Mouse (Mus musculus) stomach, embryonic 14.5 days (tissue): ENCODE results near the gene 4930518I15Rik. TPM values are rescaled to one million over a fixed set of nuclear protein-coding genes. Genes with fewer than 3 reads are reported as not detected.
A peak's percentile ranks its signal among the peaks of the same experiment; 100 is the strongest.
"Not testable (repeated sequence)": the region's sequence is repeated elsewhere in the genome, so short reads cannot be mapped to it uniquely, and the experiment has no call there.

Source experiments
- ATAC-seq: fragments of 200-750 bp; cut with Nextera tagmentation; 2 replicates; pipeline ENCODE4 v1.8.0; 2017; ENCODE audit warnings: low read depth, moderate TSS enrichment; ENCODE audit not compliant: insufficient number of reproducible peaks, insufficient read depth, low FRiP score
- H3K27ac ChIP-seq: fragments of 300-500 bp; sonication (generic); 2 replicates; pipeline ENCODE4 v1.5.1; 2014; ENCODE audit warnings: mild to moderate bottlenecking, low read length, moderate library complexity, mixed read lengths
- H3K27me3 ChIP-seq: fragments of 300-500 bp; sonication (generic); 2 replicates; pipeline ENCODE4 v1.6.1; 2014; ENCODE audit warnings: low read length, control low read depth, mixed read lengths; ENCODE audit not compliant: control insufficient read depth, insufficient read depth
- H3K36me3 ChIP-seq: fragments of 300-500 bp; sonication (generic); 2 replicates; pipeline ENCODE4 v1.6.1; 2014; ENCODE audit warnings: mild to moderate bottlenecking, control low read depth, low read length, moderate library complexity, mixed read lengths; ENCODE audit not compliant: control insufficient read depth, insufficient read depth
- H3K4me1 ChIP-seq: fragments of 300-500 bp; sonication (generic); 2 replicates; pipeline ENCODE4 v1.6.1; 2014; ENCODE audit warnings: low read length, control low read depth, mixed read lengths; ENCODE audit not compliant: control insufficient read depth, insufficient read depth
- H3K4me2 ChIP-seq: fragments of 300-500 bp; sonication (generic); replicated peaks from 2 replicates; pipeline ENCODE4 v1.6.1; 2014; ENCODE audit warnings: low read depth, low read length, control low read depth
- H3K4me3 ChIP-seq: fragments of 300-500 bp; sonication (generic); 2 replicates; pipeline ENCODE4 v1.5.1; 2014; ENCODE audit warnings: low read depth, low read length, control low read depth
- H3K9ac ChIP-seq: fragments of 300-500 bp; sonication (generic); replicated peaks from 2 replicates; pipeline ENCODE4 v1.6.1; 2014; ENCODE audit warnings: low read depth, mild to moderate bottlenecking, control low read depth, low read length, moderate library complexity, mixed read lengths
- H3K9me3 ChIP-seq: fragments of 300-500 bp; sonication (generic); 2 replicates; pipeline ENCODE4 v1.6.1; 2016; ENCODE audit warnings: low read depth, low read length, control low read depth; ENCODE audit not compliant: control insufficient read depth
- WGBS: fragments of 180-500 bp; shearing (Covaris S2); extraction: QIAGEN DNeasy Blood & Tissue Kit; methylation state at CpG from one replicate; pipeline ENCODE4 v1.1.7; 2014; 5-methylcytosine and 5-hydroxymethylcytosine counted together
- polyA plus RNA-seq: library from polyadenylated mRNA; unstranded; fragments of >200 nt; fragmentation: Nextera tagmentation; extraction: Ambion mirVana; gene quantifications from 2 replicates; pipeline ENCODE4 v1.2.1, GENCODE M21; 2014

Gene 4930518I15Rik
- polyA plus RNA-seq, 1 experiment from 2014 or later = 9.1 TPM

DNA sequence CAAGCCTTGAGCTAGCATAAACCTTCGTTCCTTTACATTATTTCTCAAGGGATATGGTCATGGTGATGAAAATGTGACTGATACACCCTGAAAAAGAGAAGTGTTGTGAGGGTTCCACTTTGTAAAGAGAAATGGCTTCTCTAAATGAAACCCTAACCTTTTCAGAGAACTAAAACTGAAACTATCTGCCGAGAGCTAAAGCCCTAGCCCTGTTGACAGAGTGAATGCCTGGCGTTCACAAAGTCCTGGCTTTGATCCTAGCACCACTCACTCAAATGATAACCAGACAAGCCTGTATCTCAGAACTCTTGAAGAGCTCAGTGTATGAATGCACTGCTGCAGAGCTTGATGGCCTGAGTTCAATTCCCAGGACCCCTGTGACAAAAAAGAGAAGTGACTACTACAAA, 358 bp downstream of the 4930518I15Rik start:
- no peak overlapping the region for H3K4me3 ChIP-seq
- H3K4me2 ChIP-seq = no peak overlapping the region
- H3K27me3 ChIP-seq = no peaks in the 10 kb centered on the region
- H3K9me3 ChIP-seq = no peaks in the 10 kb centered on the region
- no peak overlapping the region; the same call in 1 of the 2 replicates for H3K27ac ChIP-seq
- 58% methylated on average over 3 of the region's 3 CpGs for WGBS
- H3K9ac ChIP-seq = no peak overlapping the region
- ATAC-seq = no peak
- peaks cover 9% of the 10 kb centered on the region for H3K36me3 ChIP-seq
- H3K4me1 ChIP-seq = peaks cover 8% of the 10 kb centered on the region; the same call in 1 of the 2 replicates

DNA sequence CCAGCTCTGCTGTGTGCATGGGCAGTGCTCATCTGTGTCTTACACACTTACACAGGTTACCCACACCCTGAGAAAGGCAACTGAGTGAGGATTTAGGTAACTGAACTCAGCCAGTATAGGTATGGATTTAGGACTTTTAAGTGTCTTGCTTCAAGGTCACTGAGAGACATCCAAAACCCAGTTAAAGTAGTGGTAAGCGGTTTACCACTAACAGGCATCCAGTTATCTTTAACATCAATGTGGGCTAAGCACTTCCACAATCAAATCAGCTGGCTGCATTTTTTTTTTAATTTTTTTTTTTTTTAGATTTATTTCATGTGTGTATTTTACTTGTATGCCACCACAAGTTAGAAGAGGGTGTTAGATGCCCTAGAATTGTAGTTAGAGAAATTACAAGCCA, 1.4 kb downstream of the 4930518I15Rik start:
- H3K27me3 ChIP-seq = no peaks in the 10 kb centered on the region
- no peak overlapping the region for H3K4me3 ChIP-seq
- no peak overlapping the region for H3K27ac ChIP-seq
- H3K36me3 ChIP-seq = peaks cover 18% of the 10 kb centered on the region
- H3K4me2 ChIP-seq = no peak overlapping the region
- H3K9ac ChIP-seq = no peak overlapping the region
- ATAC-seq = no peak
- no peaks in the 10 kb centered on the region for H3K9me3 ChIP-seq
- WGBS = 94% methylated on average over 1 of the region's 1 CpGs
- H3K4me1 ChIP-seq = peaks cover 4% of the 10 kb centered on the region; the same call in 1 of the 2 replicates

DNA sequence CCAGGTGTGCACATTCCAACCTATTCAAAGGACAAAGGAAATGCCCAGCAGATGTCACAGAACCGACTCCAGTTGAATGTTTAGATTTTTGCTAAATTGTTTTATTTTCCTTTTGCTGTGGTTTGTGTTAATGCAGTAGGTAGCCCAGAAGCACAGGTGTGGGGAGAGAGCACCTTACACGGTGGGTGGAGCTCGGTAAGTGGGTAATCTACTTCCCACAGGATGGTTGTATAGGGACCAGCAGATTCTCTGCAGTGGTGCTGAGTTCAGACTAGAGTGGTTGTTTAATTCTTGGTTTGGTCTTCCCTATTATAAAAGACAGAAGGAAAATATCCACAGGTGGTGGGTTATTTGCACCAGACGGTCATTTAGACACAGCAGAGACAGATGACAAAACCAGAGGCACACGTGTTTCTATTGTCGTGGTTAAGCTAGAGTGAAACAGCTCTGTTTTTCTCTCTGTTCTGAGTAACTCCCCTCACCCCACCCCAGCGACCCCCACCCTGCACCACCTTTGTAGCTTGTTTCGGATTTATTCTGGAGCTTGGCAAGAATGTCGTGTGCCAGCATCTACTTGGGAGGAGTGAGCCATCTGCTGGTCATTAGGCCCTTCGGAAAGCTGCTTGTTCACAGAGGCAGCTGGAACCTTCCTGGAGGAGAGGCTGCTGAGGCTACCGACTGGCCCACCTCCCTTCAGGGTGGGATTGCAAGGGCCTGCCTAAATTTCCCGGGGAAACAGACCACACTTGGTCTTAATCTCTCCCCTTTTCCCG, 3.6 kb downstream of the 4930518I15Rik start:
- H3K27ac ChIP-seq = not testable (repeated sequence)
- 44% methylated on average over 13 of the region's 13 CpGs for WGBS
- peaks cover 36% of the 10 kb centered on the region for H3K36me3 ChIP-seq

DNA sequence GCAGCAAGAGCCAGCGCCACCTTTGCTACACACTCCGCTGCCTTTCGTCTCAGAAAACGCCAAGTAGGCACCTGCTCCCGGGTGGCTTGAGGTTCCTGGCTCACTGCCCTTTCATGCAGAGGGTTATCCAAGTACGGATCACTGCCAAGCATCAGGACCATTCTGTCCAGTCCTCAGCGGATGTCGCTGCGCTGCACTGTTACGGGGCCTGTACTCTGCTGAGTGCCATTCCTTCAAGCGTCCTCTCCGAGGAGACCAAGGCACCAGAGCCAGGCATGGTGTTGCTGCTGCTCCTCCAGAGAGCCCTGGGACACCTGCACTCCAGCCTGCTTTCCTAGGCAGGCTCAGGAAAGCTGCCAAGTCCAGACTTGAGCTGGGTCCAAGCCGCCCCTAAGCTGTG, 4.2 kb downstream of the 4930518I15Rik start:
- not testable (repeated sequence) for H3K9me3 ChIP-seq, H3K27me3 ChIP-seq, H3K27ac ChIP-seq, H3K4me3 ChIP-seq, H3K4me1 ChIP-seq, H3K9ac ChIP-seq, ATAC-seq, H3K4me2 ChIP-seq
- 81% methylated on average over 8 of the region's 13 CpGs for WGBS
- peaks cover 41% of the 10 kb centered on the region for H3K36me3 ChIP-seq

More for the DNA sequence above, 3.6 kb downstream of the 4930518I15Rik start:
- not testable (repeated sequence) for ATAC-seq, H3K4me1 ChIP-seq, H3K9ac ChIP-seq, H3K9me3 ChIP-seq, H3K4me2 ChIP-seq, H3K27me3 ChIP-seq, H3K4me3 ChIP-seq

DNA sequence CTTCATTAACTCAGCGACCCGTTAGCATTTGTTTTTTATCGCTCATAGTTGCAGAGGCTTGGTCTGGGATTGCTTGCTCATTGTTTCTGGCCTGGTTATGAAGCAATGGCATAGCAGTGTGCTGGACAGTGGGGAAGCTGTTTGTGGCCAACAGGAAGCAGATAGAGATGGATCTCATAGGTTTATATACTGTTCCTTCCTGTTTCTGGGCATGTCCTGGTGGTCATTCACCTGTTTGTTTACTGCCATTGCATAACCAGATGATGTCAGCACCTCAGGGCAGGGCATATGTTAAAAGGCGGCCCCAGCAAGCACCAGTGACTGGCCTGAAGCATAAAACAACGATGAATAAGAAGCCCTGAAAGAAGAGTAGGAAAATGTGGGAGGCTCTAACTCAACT, 7.2 kb downstream of the 4930518I15Rik start:
- Histone ChIP-seq H3K4me1 (peaks cover 7% of the 10 kb centered on the region; the same call in 1 of the 2 replicates), H3K36me3 (peaks cover 62% of the 10 kb centered on the region), H3K4me2 (no peak overlapping the region), H3K9me3 (no peaks in the 10 kb centered on the region), H3K27me3 (no peaks in the 10 kb centered on the region), H3K27ac (no peak overlapping the region), H3K4me3 (no peak overlapping the region), H3K9ac (no peak overlapping the region)
- 86% methylated on average over 5 of the region's 5 CpGs for WGBS
- no peak for ATAC-seq

DNA sequence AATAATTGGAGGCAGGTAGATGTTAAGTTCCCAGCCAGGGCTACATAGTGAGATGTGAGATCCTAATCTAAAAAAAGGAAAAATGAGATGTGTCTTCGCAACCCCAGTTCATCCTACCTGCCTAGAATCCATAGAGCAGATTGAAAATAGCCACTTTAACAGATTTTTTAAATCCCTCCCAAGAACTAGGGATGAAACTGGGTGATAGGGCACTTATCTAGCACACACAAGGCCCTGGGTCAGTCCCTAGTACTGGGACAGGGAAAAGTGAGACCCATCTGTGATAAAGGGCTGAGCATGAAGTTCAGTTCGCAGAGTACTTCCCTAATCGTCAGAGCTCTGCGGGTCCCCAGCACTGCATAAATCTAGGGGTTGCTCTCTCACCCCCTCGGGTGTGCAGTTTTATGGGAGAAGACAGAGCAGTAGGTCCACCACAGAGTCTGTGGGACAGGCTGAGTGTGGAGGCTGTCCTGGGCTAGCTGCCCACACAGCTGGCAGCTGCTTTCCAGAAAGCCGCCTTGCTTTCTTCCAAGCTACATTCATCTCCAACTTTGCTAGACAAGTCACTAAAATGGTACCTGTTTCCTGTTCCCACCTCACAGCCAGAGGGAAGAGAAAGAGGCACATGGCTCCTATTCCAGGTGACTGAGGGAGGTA, 9.1 kb downstream of the 4930518I15Rik start:
- H3K4me1 ChIP-seq = peaks cover 26% of the 10 kb centered on the region
- no peak overlapping the region for H3K9ac ChIP-seq
- no peak for ATAC-seq
- H3K27ac ChIP-seq = no peak overlapping the region
- no peak overlapping the region for H3K4me2 ChIP-seq
- no peaks in the 10 kb centered on the region for H3K9me3 ChIP-seq
- no peaks in the 10 kb centered on the region for H3K27me3 ChIP-seq
- WGBS = 85% methylated on average over 6 of the region's 6 CpGs
- H3K36me3 ChIP-seq = peaks cover 73% of the 10 kb centered on the region
- H3K4me3 ChIP-seq = no peak overlapping the region

DNA sequence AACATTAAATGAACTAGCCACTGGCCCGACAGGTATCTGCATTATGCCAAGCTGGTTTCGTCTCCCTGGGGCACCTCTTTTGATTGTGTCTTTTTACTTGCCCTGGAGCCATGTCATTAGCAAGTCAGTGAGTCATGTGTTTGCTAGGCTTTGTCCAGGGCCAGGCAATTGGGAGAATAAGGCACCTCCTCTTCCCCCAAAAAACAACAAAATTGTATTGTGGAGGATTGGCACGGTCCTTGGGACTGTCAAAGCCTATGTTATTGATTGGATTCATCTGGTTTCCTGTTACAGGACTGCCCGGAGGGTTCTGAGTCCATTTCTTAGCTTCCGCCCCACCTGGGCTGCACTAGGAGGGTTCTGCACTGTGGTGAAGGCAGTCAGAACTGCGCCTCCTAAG, 10.1 kb downstream of the 4930518I15Rik start:
- no peak for ATAC-seq
- peaks cover 73% of the 10 kb centered on the region for H3K36me3 ChIP-seq

DNA sequence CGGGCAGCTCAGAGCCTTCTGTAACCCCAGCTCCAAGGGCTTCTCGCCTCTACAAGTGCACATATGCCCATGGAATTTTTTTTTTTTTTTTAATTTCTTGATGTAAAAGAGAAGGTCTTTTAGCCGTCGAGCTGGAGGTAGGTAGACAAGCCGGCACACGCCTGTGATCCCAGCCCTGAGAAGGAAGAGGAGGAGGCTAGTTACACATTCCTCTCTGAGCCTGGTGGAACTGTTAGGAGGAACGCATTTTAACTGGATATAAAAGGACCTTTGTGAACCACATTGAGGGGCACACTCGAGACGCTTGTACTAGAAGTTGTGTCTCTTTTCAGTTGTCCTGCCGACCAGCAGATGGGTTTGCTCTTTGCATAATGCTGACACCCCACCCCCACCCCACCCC, 13.0 kb downstream of the 4930518I15Rik start:
- H3K9ac ChIP-seq = no peak overlapping the region
- H3K4me1 ChIP-seq = peaks cover 48% of the 10 kb centered on the region
- H3K36me3 ChIP-seq = peaks cover 48% of the 10 kb centered on the region
- no peaks in the 10 kb centered on the region for H3K9me3 ChIP-seq
- H3K4me2 ChIP-seq = peak overlapping the region; percentile 0; the same call in 1 of the 2 replicates
- no peak overlapping the region for H3K4me3 ChIP-seq
- H3K27me3 ChIP-seq = no peaks in the 10 kb centered on the region
- H3K27ac ChIP-seq = peak overlapping the region; percentile 74
- WGBS = 44% methylated on average over 10 of the region's 10 CpGs
- no peak for ATAC-seq

More for the DNA sequence above, 10.1 kb downstream of the 4930518I15Rik start:
- Histone ChIP-seq H3K4me2 (no peak overlapping the region), H3K4me1 (peaks cover 36% of the 10 kb centered on the region), H3K27me3 (no peaks in the 10 kb centered on the region), H3K9me3 (no peaks in the 10 kb centered on the region), H3K4me3 (no peak overlapping the region), H3K27ac (no peak overlapping the region), H3K9ac (no peak overlapping the region)
- 59% methylated on average over 6 of the region's 6 CpGs for WGBS
